Mouse (Mus musculus) spleen, adult 2 months (tissue): ENCODE measurements around the gene 2310039H08Rik.

Experiments
- CTCF ChIP-seq: fragments of 200-500 bp; IDR thresholded peaks from 2 replicates; pipeline ENCODE4 v1.5.1; 2011; ENCODE audit warnings: mild to moderate bottlenecking, inconsistent platforms; ENCODE audit not compliant: insufficient read depth, insufficient read length, insufficient replicate concordance; ENCODE audit errors: extremely low read depth
- POLR2A ChIP-seq: fragments of 200-500 bp; IDR thresholded peaks from 2 replicates; pipeline ENCODE4 v1.6.1; 2011; ENCODE audit warnings: low read depth, low read length, inconsistent platforms

- TF ChIP-seq CTCF: no peak
- TF ChIP-seq POLR2A: no peak
Measured at GRCm38 (mm10) chr17:46747806-46748205, 24.6 kb upstream of the 2310039H08Rik start.
